Mouse (Mus musculus) MEL (cell line): ENCODE results near the gene Tekt2. TPM values are rescaled to one million over a fixed set of nuclear protein-coding genes. Genes with fewer than 3 reads are reported as not detected.

Experiments
- DNase-seq: peaks from one replicate; pipeline ENCODE4 v3.0.0; 2011; ENCODE audit warnings: low read depth, low spot score
- H3K27ac ChIP-seq: 2 replicates; pipeline ENCODE4 v1.5.1; 2012; ENCODE audit warnings: low read depth, mild to moderate bottlenecking, control low read depth, low read length, moderate library complexity; ENCODE audit not compliant: control insufficient read depth
- H3K27me3 ChIP-seq, 2 experiments: fragments of 150-350 bp in 1 of 2; sonication (generic) in 1 of 2; 2 replicates each; pipeline ENCODE4 v1.6.1; 2012; ENCODE audit warnings: low read length in 2 of 2, mild to moderate bottlenecking in 2 of 2, improper control_type of control experiment in 1 of 2, moderate library complexity in 1 of 2; ENCODE audit not compliant: insufficient read depth in 2 of 2, control insufficient read depth in 1 of 2
- H3K36me3 ChIP-seq, 2 experiments: 2 replicates each; pipeline ENCODE4 v1.6.1; 2012 to 2014; ENCODE audit warnings: low read length in 2 of 2, improper control_type of control experiment in 1 of 2, inconsistent platforms in 1 of 2, mild to moderate bottlenecking in 1 of 2; ENCODE audit not compliant: insufficient read depth in 2 of 2, control insufficient read depth in 1 of 2
- H3K4me1 ChIP-seq, 2 experiments: fragments of 150-350 bp in 1 of 2; sonication (generic) in 1 of 2; 2 replicates each; pipeline ENCODE4 v1.6.1; 2012; ENCODE audit warnings: low read length in 2 of 2, improper control_type of control experiment in 1 of 2, mild to moderate bottlenecking in 1 of 2; ENCODE audit not compliant: insufficient read depth in 2 of 2, control insufficient read depth in 1 of 2
- H3K4me3 ChIP-seq, 2 experiments: fragments of 150-350 bp in 1 of 2; sonication (generic) in 1 of 2; 2 replicates each; pipeline ENCODE4 v1.5.1; 2012; ENCODE audit warnings: low read depth in 2 of 2, low read length in 2 of 2, mild to moderate bottlenecking in 2 of 2, moderate library complexity in 2 of 2, control low read depth in 1 of 2, improper control_type of control experiment in 1 of 2; ENCODE audit not compliant: control insufficient read depth in 1 of 2, insufficient read depth in 1 of 2
- H3K79me2 ChIP-seq: 2 replicates; pipeline ENCODE4 v1.6.1; 2012; ENCODE audit warnings: mild to moderate bottlenecking, low read length, moderate library complexity; ENCODE audit not compliant: control insufficient read depth, poor library complexity, insufficient read depth
- H3K9ac ChIP-seq: 2 replicates; pipeline ENCODE4 v1.6.1; 2012; ENCODE audit warnings: low read depth, mild to moderate bottlenecking, control low read depth, low read length, moderate library complexity; ENCODE audit not compliant: control insufficient read depth, poor library complexity, severe bottlenecking
- H3K9me3 ChIP-seq: fragments of 150-350 bp; sonication (generic); replicated peaks from 2 replicates; pipeline ENCODE4 v1.6.1; 2012; ENCODE audit warnings: mild to moderate bottlenecking, low read length, improper control_type of control experiment, moderate library complexity; ENCODE audit not compliant: insufficient read depth
- GABPA ChIP-seq: IDR thresholded peaks from 2 replicates; pipeline ENCODE4 v1.6.1; 2012; ENCODE audit warnings: low read depth, mild to moderate bottlenecking, inconsistent platforms, low read length, improper control_type of control experiment, moderate library complexity
- KAT2A ChIP-seq: conservative IDR thresholded peaks from 2 replicates; pipeline ENCODE4 v1.6.1; 2012; ENCODE audit warnings: low read depth, low read length, improper control_type of control experiment, inconsistent platforms
- MAX ChIP-seq: IDR thresholded peaks from 2 replicates; pipeline ENCODE4 v1.6.1; 2011; ENCODE audit warnings: low read length, improper control_type of control experiment
- MAZ ChIP-seq: IDR thresholded peaks from 2 replicates; pipeline ENCODE4 v1.6.1; 2012; ENCODE audit warnings: low read depth, mild to moderate bottlenecking, inconsistent platforms, low read length, improper control_type of control experiment
- MXI1 ChIP-seq: IDR thresholded peaks from 2 replicates; pipeline ENCODE4 v1.6.1; 2011; ENCODE audit warnings: mild to moderate bottlenecking, low read depth, low read length, improper control_type of control experiment
- MYB ChIP-seq: IDR thresholded peaks from 2 replicates; pipeline ENCODE4 v1.6.1; 2011; ENCODE audit warnings: mild to moderate bottlenecking, low read depth, low read length, improper control_type of control experiment
- NRF1 ChIP-seq: IDR thresholded peaks from 2 replicates; pipeline ENCODE4 v1.6.1; 2014; ENCODE audit warnings: low read depth, mild to moderate bottlenecking, inconsistent platforms, low read length, improper control_type of control experiment, moderate library complexity; ENCODE audit not compliant: poor library complexity, insufficient read depth, severe bottlenecking
- POLR2AphosphoS5 ChIP-seq: IDR thresholded peaks from 2 replicates; pipeline ENCODE4 v1.6.1; 2012; ENCODE audit warnings: low read depth, borderline replicate concordance, mild to moderate bottlenecking, inconsistent platforms, low read length, moderate library complexity, mixed read lengths
- TBP ChIP-seq: IDR thresholded peaks from 2 replicates; pipeline ENCODE4 v1.8.0; 2011; ENCODE audit warnings: low read depth, low read length, improper control_type of control experiment
- TCF12 ChIP-seq: IDR thresholded peaks from 2 replicates; pipeline ENCODE4 v1.6.1; 2014; ENCODE audit warnings: low read depth, mild to moderate bottlenecking, inconsistent platforms, low read length, improper control_type of control experiment, moderate library complexity
- UBTF ChIP-seq: IDR thresholded peaks from 2 replicates; pipeline ENCODE4 v1.6.1; 2012; ENCODE audit warnings: low read depth, mild to moderate bottlenecking, inconsistent platforms, low read length, improper control_type of control experiment, moderate library complexity, borderline replicate concordance; ENCODE audit not compliant: insufficient read depth
- USF1 ChIP-seq: IDR thresholded peaks from 2 replicates; pipeline ENCODE4 v1.6.1; 2014; ENCODE audit warnings: low read depth, mild to moderate bottlenecking, inconsistent platforms, low read length, improper control_type of control experiment, moderate library complexity
- ZC3H11A ChIP-seq: IDR thresholded peaks from 2 replicates; pipeline ENCODE4 v1.6.1; 2012; ENCODE audit warnings: low read depth, mild to moderate bottlenecking, inconsistent platforms, low read length, improper control_type of control experiment
- ZKSCAN1 ChIP-seq: IDR thresholded peaks from 2 replicates; pipeline ENCODE4 v1.6.1; 2012; ENCODE audit warnings: low read depth, mild to moderate bottlenecking, inconsistent platforms, low read length, improper control_type of control experiment, moderate library complexity
- polyA plus RNA-seq, 2 experiments: library from polyadenylated mRNA; stranded (reverse) in 1 of 2; unstranded in 1 of 2; fragments of >175 nt in 1 of 2; fragments of >200 nt in 1 of 2; gene quantifications; 2 replicates each; pipeline versions ENCODE4 v1.2.1 to v1.2.4; 2012; ENCODE audit warnings: low replicate concordance in 2 of 2, low read depth in 1 of 2; ENCODE audit not compliant: insufficient read length in 2 of 2, insufficient read depth in 1 of 2, missing spikeins in 1 of 2
- total RNA-seq: library from RNA; depleted of rRNA; stranded (reverse); fragments of 300-350 nt; gene quantifications from 2 replicates; pipeline ENCODE4 v1.2.3, GENCODE M21; 2012

The Tekt2 gene
- total and polyA plus RNA-seq, 3 experiments = 0.25 TPM; not detected in 2

DNA sequence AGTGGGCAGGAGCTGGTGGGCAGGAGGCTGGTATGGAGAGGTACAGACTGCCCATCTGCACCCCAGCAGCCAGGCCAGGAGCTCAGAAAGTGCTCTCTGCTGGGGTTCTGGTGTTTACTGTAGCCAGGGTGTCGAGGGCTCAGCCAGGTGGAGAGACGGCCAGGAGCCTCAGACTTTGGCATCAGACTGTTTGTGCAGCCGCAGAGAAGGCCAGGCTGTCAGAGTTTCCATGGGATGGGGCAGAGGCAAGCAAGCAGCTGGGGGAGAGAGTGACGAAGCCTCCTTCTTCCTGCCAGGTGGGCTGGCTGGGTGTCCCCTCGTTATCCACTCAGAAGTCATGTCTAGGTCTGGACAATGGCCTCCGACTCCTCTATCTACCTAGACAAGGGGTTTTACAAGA lies 30.3 kb downstream of the Tekt2 start:
- no peak for TF ChIP-seq MAZ
- no peak for TF ChIP-seq TCF12
- no peak for TF ChIP-seq MXI1
- TF ChIP-seq ZKSCAN1 = no peak
- no peaks in the 10 kb centered on the region for H3K9me3 ChIP-seq
- no peaks in the 10 kb centered on the region for H3K4me1 ChIP-seq
- H3K9ac ChIP-seq = no peak overlapping the region
- no peaks in the 10 kb centered on the region for H3K27me3 ChIP-seq
- no peaks in the 10 kb centered on the region for H3K79me2 ChIP-seq
- DNase-seq = no peak
- H3K36me3 ChIP-seq = no peaks in the 10 kb centered on the region
- no peak overlapping the region for H3K27ac ChIP-seq
- H3K4me3 ChIP-seq = no peak overlapping the region

DNA sequence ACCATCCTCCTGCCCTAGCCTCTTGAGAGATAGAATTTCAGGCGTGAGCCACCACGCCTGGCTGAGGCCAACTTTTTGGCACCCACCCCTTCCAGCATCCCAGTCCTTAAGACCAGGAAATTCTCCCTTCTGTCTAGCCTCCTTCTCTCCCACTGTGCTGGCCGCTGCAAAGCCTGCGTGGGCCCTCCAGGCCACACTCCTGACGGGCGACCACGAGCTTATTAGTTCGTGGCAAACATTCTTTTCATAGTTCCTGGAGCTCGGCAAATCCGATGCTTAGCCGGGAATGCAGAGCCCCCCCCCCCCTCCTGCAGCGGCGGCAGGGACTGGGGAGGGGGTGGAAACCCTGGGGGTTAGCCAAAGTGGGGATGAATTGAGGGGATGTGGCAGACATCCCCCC lies 34.3 kb downstream of the Tekt2 start:
- Histone ChIP-seq H3K36me3 (no peaks in the 10 kb centered on the region), H3K9me3 (no peaks in the 10 kb centered on the region), H3K27me3 (0 out of 4 replicates have a peak, but pooled peaks cover 0 to 2% of the 10 kb centered on the region in 2 experiments), H3K4me3 (no peak overlapping the region), H3K9ac (no peak overlapping the region), H3K79me2 (no peaks in the 10 kb centered on the region), H3K27ac (no peak overlapping the region), H3K4me1 (no peaks in the 10 kb centered on the region)
- no peak for TF ChIP-seq GABPA
- TF ChIP-seq MAX = no peak
- TF ChIP-seq POLR2AphosphoS5 = no peak
- TF ChIP-seq ZC3H11A = no peak
- no peak for TF ChIP-seq MYB
- no peak for TF ChIP-seq UBTF
- no peak for TF ChIP-seq NRF1
- TF ChIP-seq MXI1 = no peak
- no peak for DNase-seq

DNA sequence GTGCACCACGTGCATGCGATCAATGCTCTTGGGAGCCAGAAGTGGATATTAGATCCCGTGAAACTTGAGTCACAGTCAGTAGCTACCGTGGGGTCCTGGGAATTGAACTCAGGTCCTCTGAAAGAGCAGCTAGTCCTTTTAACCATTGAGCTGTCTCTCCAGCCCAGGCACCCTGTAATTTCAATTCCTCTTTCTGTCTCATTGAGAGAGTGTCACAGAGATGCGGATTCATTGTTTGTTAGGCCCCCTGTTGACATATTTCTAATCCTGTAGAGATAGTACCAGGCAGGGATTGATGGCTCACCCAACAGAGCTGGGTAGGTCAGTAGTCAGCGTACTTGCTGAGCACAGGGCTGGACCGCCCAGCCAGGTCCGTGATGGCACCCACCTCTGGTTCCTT lies 35.2 kb downstream of the Tekt2 start:
- Histone ChIP-seq H3K27ac (no peak overlapping the region), H3K79me2 (no peaks in the 10 kb centered on the region), H3K27me3 (0 out of 4 replicates have a peak, but pooled peaks cover 0 to 2% of the 10 kb centered on the region in 2 experiments), H3K36me3 (no peaks in the 10 kb centered on the region), H3K4me1 (no peaks in the 10 kb centered on the region), H3K9me3 (no peaks in the 10 kb centered on the region), H3K9ac (no peak overlapping the region), H3K4me3 (no peak overlapping the region)
- no peak for DNase-seq
- no peak for TF ChIP-seq KAT2A
- TF ChIP-seq USF1 = no peak
- TF ChIP-seq TBP = no peak
